Mouse (Mus musculus) embryonic fibroblast, embryonic 13.5 days (primary cell): ENCODE data around the gene Sdk1.

Experiments used
- CTCF ChIP-seq: IDR thresholded peaks from 2 replicates; pipeline ENCODE4 v1.5.1; 2011; ENCODE audit warnings: mild to moderate bottlenecking, control low read depth, low read length, moderate library complexity, borderline replicate concordance; ENCODE audit not compliant: insufficient read depth
- POLR2A ChIP-seq: IDR thresholded peaks from 2 replicates; pipeline ENCODE4 v1.6.1; 2011; ENCODE audit warnings: low read depth, mild to moderate bottlenecking, control low read depth, low read length, moderate library complexity

DNA sequence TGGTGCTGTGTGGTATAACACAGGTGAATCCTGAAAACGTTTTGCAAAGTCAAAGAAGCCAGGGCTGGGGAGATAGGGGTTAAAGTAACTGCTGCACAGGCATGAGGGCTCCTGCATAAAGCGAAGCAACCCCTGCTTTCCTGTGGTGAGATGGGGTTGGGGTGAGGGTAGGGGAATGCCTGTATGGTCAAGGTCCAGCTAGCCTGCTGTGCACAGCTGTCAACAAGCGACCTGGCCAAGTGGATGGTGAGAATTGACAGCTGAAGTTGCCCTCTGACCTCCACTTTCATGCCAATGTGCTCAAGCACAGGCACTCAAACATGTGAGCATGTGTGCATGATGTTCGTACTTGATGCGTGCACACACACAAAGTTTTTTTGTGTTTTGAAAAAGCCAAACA is 639.4 kb downstream of the Sdk1 start:
- TF ChIP-seq CTCF, result no peak
- no peak for TF ChIP-seq POLR2A
